Mouse (Mus musculus) cerebellum, adult 11 months (tissue): ENCODE measurements around the gene AB124611.
A peak's percentile ranks its signal among the peaks of the same experiment; 100 is the strongest.
"Not testable (repeated sequence)": the region's sequence is repeated elsewhere in the genome, so short reads cannot be mapped to it uniquely, and the experiment has no call there.

Experiments used
- DNase-seq: peaks from one replicate; pipeline ENCODE4 v3.0.0; 2022

AB124611 gene

DNA sequence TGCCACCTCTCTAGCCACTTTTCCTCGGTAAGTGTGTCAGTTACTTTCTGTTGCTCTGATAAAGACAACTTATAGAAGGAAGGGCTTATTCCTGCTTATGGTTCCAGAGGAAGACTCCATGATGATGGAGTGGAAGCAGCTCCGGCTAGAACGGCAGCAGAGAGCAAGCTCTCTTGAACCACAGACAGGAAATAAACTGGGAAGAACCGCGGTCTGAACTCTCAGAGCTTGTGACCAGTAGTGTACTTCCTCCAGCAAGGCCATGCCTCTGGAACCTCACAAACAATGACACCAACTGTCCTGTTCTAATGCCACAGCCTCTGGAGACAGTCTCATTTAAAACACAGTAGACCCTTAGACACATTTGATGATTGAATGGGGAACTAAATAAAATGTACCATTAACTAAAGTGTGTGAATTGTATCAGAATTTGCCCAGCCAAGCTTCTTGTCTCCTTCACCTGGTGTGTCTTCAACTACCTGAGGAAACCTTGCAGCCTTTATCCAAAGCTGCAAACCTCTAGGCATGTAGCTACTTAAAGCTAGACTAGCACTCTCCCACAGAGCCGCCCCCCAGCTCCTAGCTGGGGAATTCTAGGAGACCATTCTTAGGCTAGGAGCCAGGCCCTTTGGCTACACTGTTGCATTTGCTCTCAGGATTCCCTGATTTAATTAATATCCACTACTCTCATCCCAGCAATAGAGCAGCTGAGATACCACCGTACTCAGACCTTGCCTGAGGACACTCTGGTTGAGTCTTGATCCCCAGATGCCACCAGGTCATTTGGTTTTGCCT is 637 bp upstream of the AB124611 start:
- no peak for DNase-seq

DNA sequence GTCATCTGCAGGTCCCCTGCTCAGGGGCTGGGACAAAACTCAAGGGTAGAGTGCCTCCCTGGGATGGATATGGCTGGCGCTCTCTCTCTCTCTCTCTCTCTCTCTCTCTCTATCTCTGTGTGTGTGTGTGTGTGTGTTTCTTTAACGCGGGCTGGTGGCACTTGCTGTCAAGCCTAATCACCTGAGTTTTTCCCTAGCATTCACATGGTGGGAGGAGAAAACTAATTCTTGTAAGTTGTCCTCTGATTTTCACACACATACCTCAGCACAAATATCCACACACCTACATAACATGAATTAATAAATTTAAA is 613 bp downstream of the AB124611 start:
- DNase-seq = no peak

- DNase-seq = no peak
Observed at GRCm38 (mm10) chr9:21527100-21527801, 1.3 kb downstream of the AB124611 start.

GRCm38 (mm10) chr9:21527917-21528324 is 1.9 kb downstream of the AB124611 start:
- DNase-seq = no peak

DNA sequence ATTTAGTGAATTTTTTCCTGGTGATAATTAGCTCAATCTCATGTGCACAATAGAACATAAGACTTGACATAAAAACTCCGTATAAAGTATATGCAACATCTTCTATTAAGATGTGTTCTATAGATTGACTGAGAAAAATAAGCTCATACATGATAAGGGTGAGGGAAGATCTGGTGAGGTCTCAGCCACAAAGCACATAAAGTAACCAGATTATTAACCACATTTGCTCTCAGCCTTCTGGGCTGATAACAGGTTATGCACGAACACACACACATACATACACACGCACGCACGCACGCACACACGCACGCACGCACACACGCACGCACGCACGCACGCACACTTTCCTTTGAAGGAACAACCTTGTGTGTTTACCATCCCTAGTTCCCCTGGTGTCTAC is 10.5 kb downstream of the AB124611 start:
- DNase-seq = no peak

- no peak for DNase-seq
Observed at GRCm38 (mm10) chr9:21537009-21537408, 11.0 kb downstream of the AB124611 start.

DNA sequence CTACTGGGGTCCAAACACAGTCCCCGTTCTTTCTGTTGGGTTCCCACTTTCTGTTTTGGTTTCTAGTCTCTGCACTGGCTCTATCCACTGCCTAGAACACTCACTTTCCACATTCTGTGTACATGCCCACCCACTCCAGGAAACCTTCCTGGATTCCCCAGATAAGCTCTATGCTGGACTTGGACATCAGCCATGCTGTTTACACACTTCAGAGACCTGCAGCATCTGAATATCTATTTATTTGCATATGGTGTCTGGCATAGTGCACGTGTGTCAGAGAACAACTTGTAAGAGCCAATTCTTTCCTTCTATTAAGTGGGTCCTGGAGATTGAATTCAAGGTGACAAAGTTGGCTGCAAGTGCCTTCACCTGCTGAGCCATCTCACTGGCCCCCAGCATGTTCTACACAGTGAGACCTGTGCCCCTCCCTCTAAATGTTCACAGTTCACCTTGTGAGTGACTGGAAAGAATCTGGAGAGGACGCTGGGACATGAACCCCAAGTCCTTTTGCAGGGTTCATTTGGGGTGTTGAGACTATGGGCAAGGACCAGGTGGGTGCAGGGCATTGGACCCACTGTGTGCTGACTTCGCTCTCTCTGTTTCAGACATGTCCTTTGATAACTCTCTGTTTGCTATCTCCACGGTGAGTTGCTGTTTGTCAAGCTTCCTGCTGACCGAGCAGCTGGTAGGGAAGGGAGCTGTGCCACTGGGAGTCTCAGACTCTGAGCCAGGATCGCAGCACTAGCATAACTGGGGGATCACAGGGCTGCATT is 14.2 kb downstream of the AB124611 start:
- DNase-seq = no peak

DNA sequence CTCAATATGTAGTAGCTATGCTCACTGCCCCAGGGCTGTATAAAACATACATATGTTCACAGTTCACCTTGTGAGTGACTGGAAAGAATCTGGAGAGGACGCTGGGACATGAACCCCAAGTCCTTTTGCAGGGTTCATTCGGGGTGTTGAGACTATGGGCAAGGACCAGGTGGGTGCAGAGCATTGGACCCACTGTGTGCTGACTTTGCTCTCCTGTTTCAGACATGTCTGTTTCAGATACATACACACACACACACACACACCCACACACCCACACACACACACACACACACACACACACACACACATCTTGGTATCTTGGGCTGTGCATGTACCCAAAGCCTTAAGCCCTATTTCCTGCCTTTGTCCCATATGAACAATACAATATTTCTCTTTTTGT is 16.0 kb downstream of the AB124611 start:
- not testable (repeated sequence) for DNase-seq

GRCm38 (mm10) chr9:21545351-21545915 is 19.5 kb downstream of the AB124611 start:
- DNase-seq = no peak

GRCm38 (mm10) chr9:21545916-21546788 is 20.2 kb downstream of the AB124611 start:
- peak; percentile 99 for DNase-seq

DNA sequence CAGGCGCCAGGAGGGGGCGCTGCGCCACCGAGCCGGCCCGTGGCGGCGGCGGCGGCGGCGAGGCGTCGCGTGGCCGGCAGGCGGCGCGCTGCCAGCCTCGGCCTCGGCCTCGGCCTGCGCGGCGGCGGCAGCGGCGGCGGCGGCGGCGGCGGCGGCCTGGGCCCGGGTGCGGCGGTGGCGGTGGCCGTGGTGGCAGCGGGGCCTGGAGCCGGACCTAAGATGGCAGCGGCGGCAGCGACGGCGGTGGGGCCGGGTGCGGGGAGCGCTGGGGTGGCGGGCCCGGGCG is 20.8 kb downstream of the AB124611 start, which contains the start of gene Carm1:
TSS of gene Carm1 (plus strand) at position 106 of the 286 bp plus-strand sequence.
- DNase-seq = no peak

- peak; percentile 52 for DNase-seq
Observed at GRCm38 (mm10) chr9:21547075-21547941, 21.3 kb downstream of the AB124611 start.

GRCm38 (mm10) chr9:21551049-21551448 is 25.1 kb downstream of the AB124611 start:
- no peak for DNase-seq

DNA sequence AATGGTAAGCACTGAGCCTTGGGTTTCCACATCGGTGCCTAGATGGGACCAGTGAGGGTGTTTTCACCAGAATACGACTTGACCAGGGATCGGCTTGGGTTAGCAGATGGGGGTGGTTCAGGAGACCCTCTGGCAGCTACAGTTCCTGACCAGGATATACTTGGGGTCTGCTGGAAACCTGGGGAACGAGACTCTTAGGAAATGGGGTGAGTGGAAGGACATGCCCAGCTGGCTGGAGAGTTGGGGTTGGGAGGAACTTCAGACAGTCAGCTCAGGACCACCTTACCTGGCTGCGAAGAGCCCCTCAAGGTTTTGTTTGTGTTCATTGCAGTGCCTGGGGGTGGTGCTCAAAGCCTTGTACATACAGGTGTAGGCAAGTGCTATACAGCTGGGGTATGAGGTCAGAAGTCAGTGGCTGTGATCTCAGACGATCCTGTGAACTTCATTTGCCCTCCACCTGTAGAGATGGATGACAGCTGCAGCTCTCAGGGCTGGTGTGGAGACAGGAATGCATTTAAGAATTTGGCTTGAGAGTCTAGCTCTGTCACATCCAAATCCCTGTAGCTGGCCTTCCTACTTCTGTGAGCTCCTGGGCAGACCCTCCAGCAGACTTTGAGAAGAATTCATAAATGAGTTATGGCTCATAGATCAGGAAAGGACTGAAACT is 27.8 kb downstream of the AB124611 start:
- DNase-seq = no peak

- DNase-seq = no peak
Observed at GRCm38 (mm10) chr9:21555198-21555742, 29.3 kb downstream of the AB124611 start.

DNA sequence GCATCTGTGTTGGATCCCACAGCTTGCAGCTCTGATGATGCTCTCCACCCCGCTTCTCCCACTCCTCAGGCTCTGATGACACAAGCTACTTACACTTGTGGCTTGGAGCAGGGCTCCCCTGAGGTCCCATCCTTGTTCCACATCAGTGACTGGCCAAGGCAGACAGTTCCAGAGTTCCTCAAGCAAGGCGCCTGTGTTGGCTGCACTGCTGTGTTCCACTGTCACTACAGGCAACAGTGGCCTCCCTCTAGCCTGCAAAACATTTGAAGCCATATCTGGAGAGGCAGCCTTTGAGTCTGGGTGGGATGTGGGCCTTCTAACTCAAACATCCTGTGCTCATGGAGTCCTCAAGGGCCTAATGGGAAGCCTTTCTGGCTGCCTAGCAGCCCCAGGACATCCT is 31.0 kb downstream of the AB124611 start:
- DNase-seq = no peak

GRCm38 (mm10) chr9:21557556-21557955 is 31.6 kb downstream of the AB124611 start:
- DNase-seq = no peak

GRCm38 (mm10) chr9:21558366-21558765 is 32.4 kb downstream of the AB124611 start:
- DNase-seq = no peak

GRCm38 (mm10) chr9:21559151-21559550 is 33.2 kb downstream of the AB124611 start:
- no peak for DNase-seq

GRCm38 (mm10) chr9:21564420-21564819 is 38.4 kb downstream of the AB124611 start:
- no peak for DNase-seq
